Mouse (Mus musculus) B cell, adult 2 months (primary cell): Measurements from ENCODE around the gene Kcnk16.
"Not testable (repeated sequence)": the region's sequence is repeated elsewhere in the genome, so short reads cannot be mapped to it uniquely, and the experiment has no call there.

Experiments
- DNase-seq, 2 experiments: peaks; one replicate each; pipeline ENCODE4 v3.0.0; 2022

Kcnk16 gene

DNA sequence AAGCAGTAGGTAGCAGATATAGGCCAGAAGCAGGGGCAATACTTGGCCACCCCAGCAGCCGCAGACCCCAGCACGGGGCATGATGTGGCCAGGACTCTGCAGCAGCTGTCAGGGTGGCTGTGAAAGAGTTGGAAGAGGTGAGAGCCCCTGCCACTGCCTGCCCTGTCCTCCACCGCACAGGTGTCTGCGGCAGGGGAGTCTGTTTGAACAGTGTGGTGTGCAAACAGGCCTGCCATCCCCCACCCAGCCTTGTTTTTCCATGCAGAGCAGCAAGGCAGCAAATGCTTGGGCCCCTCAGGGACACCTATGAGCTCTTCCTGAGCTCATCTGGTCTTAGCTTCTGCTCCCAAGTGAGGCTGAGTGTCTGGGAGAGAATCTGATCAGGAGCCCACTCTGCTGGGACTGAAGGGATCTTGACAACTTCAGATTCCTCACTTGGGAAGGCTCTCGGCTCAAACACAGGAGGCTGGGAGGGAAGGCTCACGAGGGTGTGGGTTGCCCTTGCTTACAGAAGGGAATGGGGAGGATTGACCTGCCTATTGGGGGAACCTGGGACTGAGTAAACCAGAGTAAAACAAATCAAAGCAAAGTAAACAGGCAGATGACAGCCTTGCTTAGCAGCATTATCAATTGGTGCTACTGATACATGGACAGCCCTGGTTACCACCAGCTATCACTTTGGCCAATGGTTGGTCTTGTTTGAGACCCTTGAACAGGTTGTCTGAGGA is at the start of gene Kcnk16:
TSS of gene Kcnk16 (minus strand) at position 118 of the 728 bp plus-strand sequence.
- no peak for DNase-seq

DNA sequence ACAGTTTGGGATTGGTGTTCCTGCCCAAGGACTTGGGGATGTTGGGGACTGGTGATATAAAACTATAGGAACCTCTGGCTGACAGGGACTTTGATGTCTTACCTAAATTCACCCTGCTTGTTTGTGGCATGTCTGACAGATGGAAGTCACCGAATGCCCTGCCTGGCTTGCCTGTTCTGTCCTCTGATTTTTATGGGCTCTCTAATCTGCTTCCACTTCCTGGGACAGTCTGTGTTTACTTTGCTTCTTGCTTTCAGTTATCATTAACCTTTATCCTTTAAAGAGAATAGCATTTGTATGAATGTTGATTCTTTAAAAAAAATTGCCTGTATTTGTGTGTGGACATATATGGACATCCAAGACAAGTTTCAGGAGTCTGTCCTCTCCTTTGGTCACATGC is 46.1 kb upstream of the Kcnk16 start:
- DNase-seq = no peak

- DNase-seq = not testable (repeated sequence)
These were observed 36.1 kb upstream of the Kcnk16 start for GRCm38 (mm10) chr14:20305085-20305484.

DNA sequence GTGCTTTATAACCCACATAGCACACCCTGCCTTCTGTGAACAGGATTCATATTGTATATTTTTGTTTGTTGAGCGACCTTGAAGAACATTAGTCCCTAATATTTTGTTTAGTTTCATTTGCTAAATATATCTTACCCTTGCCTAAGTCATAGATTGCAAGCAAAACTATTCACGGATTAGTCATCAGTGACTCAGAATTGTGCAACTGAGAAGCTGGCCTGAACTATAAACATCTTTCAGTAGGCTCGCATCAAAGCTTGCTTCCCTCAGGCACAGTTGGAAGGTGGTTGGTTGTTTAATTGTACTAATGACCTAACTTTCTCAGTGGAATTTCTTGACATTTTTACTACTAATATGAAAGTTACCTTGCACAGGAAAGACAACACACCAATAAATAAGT is 29.1 kb upstream of the Kcnk16 start:
- DNase-seq = no peak

GRCm38 (mm10) chr14:20297616-20298015 is 28.6 kb upstream of the Kcnk16 start:
- no peak for DNase-seq

DNA sequence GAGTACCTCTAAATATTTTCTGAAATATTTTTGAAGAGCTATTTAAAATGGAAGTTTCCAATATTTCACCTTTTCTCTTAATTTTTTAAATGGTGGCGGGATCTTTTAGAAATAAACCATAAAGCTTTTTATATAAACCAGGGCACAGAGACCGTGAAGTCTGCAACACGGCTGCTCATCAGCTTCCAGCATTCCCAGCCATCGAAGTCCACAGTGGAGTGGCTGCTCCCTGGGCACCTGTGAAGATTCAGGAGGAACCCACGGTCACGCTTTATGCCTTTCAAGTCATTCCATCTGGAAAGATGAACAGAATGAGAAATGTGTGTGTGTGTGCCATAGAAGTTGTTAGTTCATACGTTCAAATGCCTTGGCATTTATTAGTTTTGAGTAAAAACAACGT is 25.9 kb upstream of the Kcnk16 start:
- DNase-seq = no peak

- peak; percentile 76 to 80 for DNase-seq
These were observed 25.3 kb upstream of the Kcnk16 start, which contains the start of gene Nudt13 for GRCm38 (mm10) chr14:20294117-20294892. Nudt13 (plus strand) TSS chr14:20294697.

DNA sequence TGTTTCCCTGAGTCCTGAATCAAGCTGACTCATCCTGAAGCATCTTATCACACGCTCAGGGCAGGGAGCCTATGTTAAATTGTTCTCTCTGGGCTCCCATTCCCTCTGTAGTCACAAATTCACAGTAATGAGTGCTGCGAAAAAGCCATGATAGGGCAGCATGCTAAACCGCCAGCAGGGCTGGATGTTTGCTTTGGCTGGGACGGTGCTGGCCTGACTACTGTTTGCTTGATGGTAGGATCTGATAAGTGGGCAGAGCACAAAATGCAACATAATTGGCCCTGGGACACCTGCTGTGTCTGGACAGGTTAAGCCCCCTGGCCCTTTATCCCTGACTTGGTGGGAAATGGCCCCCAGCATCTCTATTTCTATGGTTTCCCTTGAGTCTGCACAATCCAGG is 22.4 kb upstream of the Kcnk16 start:
- DNase-seq = no peak

DNA sequence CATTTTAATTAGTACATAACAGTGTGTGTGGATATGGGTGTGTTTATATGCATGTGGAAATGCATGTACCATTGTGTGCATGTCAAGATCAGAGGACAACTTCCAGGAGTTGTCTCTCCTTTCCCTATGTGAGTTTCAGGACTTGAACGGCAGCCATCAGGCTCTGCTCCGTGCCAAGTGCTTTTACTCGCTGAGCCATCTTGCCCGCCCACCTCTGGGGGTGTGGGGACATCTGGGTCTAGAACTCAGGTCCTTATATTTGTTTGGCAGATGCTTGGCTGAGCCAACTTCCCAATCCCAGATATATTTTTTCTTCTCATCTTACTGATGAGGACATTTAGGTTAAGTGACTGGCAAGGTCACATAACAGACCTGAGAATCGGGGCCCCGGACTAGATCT is 578 bp downstream of the Kcnk16 start:
- DNase-seq = no peak

- no peak for DNase-seq
These were observed 6.7 kb downstream of the Kcnk16 start for GRCm38 (mm10) chr14:20262346-20262745.

DNA sequence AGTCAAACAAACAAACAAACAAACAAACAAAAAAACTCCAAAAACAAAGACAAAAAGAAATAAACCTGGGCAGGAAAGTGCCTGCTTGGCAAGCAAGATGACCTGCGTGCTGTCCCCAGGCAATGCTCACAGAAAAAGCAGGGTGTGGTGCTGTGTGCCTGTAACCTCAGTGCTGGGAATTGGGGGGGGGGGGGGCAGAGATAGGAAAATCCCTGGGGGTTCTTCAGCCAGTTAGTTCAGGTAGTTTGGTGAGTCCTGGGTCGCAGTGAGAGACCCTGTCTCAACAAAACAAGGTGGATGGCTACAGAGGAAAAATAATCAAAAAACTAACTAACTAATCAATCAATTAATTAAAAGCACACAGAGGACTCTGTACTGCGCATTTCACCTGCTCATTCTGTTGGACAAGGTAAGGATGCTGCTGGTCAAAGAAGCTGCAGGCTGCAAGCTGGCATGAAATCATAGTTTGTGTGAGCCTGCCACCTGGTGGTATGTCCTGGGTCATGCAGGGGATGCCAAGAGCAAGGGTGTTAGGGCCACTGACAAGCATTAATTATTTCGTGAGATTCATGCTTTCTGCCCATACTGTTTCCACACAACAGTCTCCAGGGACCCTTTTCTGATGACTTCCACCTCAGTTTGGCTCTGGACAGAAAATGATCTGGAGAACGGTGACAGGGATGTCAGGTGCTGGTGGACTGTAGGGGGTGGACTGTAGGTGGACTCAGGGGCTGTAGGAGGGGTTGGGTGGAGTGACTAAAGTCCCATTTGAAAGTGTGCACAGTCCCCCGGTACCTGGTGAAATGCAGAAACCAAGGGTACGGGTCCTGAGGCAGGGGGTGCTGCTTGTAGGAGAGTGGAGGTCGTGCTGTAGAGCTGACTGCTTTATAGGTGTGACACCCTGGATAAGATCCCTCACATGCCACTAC is 10.6 kb downstream of the Kcnk16 start:
- peak; percentile 92 to 94 for DNase-seq

GRCm38 (mm10) chr14:20250237-20251171 is 18.5 kb downstream of the Kcnk16 start:
- DNase-seq = no peak

GRCm38 (mm10) chr14:20248001-20248400 is 21.0 kb downstream of the Kcnk16 start:
- DNase-seq = no peak

DNA sequence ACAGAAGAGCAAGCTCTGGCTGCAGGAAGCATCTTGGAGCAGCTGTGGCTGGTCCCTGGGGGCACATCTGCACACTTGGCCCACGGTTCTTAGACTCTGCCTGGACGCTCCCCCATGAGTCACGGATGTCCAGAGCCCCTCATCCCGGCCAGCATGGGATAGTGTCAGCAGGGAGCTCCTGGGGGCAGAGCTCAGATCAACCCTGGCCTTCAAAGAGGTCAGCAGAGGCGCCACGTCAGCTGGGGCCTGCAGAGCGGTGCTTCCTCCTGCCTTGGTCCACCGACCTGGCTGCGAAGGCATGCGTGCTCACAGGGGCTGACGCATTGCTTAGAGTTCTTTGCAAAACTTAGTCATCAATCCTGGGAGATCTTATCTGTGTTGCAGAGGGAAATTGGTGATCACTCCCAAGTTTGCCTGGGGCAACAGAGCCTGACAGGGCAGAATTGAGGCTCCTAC is 22.2 kb downstream of the Kcnk16 start:
- no peak for DNase-seq

GRCm38 (mm10) chr14:20245861-20246260 is 23.1 kb downstream of the Kcnk16 start:
- DNase-seq = no peak

DNA sequence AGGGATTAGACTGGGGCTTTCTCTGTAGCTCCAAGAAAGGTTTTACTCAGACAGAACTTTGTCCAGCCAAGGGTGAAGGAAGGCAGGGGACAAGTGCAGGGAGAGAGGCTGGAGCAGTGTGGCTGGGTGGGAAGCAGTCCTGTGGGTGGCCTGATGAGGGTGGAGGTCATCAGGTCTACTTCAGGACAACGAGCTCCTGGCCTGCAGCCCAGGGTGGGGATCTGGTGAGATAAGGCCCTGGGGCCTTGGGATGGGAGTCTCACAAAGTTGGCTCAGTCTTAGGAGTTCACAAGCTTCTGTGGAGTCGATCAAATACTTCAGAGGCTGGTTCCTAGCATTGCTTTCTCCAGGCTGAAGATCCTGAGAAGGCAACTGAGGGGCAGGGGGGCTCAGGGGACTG is 23.7 kb downstream of the Kcnk16 start:
- DNase-seq = no peak

- DNase-seq = no peak
These were observed 25.8 kb downstream of the Kcnk16 start for GRCm38 (mm10) chr14:20243158-20243557.

DNA sequence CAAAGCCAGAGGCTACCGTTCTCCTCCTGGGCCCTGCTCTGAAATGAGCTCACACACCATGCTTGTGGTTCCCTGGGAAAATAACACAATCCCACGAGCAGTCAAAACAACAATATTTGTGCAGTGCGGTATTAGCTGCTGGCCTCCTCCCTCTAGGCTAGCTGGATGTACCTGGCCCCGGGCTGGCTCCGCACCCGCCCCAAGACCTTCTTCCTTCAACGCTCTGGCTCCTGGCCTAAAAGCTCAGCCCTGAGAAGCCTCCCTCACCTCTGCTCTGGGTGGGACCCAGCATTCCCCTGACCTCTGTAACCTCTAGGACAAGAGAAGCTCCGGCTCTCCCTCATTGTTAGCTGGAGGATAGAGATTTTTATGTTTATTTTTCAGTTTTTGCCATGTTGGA is 26.5 kb downstream of the Kcnk16 start:
- no peak for DNase-seq

GRCm38 (mm10) chr14:20234403-20234802 is 34.6 kb downstream of the Kcnk16 start:
- no peak for DNase-seq

DNA sequence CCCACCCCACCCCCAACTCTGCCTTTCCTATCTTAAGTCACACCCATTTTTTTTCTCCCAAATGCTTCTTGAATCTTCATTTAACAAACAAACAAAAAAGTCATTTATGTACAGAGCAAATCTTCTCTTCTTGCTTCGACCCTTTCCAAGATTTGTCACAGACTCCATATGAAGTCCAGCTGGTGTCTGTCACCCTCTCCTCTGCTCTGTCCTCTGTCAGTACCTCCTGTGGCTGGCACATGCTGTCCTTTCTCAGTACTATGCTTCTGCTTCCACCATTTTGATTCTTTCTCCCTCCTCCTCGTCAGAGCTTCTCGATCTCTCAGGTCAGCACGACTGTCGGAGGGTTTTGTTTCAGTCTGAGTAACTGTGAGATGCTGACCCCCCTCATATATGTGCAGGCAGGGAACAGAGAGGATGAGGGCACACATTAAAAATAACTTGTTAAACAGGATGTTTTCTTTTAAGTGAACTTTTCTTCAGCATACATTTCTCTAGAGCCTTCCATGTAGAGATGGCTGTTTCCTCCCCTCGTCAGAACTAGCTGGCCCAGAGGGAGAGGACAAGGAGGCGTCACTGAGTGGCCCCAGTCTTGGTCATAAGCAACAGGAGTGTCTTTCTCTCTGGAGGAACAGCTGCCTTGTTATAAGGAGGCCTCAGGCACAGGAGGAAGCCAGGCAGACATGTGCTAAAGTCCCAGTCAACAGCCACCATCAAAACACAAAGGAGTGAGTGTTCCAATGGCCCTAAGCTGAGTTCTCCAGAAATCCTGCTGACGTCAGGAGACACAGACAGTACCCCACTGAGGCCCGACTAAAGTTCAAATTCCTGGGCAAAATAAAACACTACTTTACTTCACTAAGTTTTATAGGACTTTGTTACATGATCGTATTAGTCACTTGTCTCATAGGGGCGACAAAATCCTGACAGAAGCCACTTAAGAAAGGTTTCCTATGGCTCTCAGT is 35.7 kb downstream of the Kcnk16 start:
- DNase-seq = no peak

GRCm38 (mm10) chr14:20230063-20230491 is 38.9 kb downstream of the Kcnk16 start:
- DNase-seq = no peak
